Mouse (Mus musculus) thymus, postnatal 10 days (tissue): ENCODE results near the gene Mtcp1.

Source experiments
- DNase-seq, 2 experiments: peaks; one replicate each; pipeline ENCODE4 v3.0.0; 2021; ENCODE audit warnings: low spot score in 2 of 2

The Mtcp1 gene

GRCm38 (mm10) chrX:75415936-75416785, at the start of gene Mtcp1, which contains the start of the genes Cmc4 and Brcc3:
Gene Mtcp1 (minus strand): TSS chrX:75416588.
Gene Cmc4 (minus strand): TSS chrX:75416584.
Gene Brcc3 (plus strand): TSS chrX:75416628.
- peak; percentile 80 for DNase-seq

GRCm38 (mm10) chrX:75454597-75454996, 38.2 kb upstream of the Mtcp1 start:
- DNase-seq = no peak

- DNase-seq = no peak
Observed at GRCm38 (mm10) chrX:75409711-75410110, 6.7 kb downstream of the Mtcp1 start.

- no peak for DNase-seq
Observed at GRCm38 (mm10) chrX:75403350-75403749, 13.0 kb downstream of the Mtcp1 start.

GRCm38 (mm10) chrX:75402668-75403067, 13.7 kb downstream of the Mtcp1 start:
- no peak for DNase-seq

- no peak for DNase-seq
Observed at GRCm38 (mm10) chrX:75399471-75399870, 16.9 kb downstream of the Mtcp1 start.

- peak; percentile 46 to 72 for DNase-seq
Observed at GRCm38 (mm10) chrX:75382195-75382771, 34.1 kb downstream of the Mtcp1 start, which contains the start of the genes Fundc2 and F8. Gene Fundc2 (plus strand): TSS chrX:75382399. Gene F8 (minus strand): TSS chrX:75382615.

GRCm38 (mm10) chrX:75381699-75382098, 34.7 kb downstream of the Mtcp1 start:
- no peak for DNase-seq

- no peak for DNase-seq
Observed at GRCm38 (mm10) chrX:75381176-75381575, 35.2 kb downstream of the Mtcp1 start.

GRCm38 (mm10) chrX:75376815-75377214, 39.6 kb downstream of the Mtcp1 start:
- DNase-seq = no peak

GRCm38 (mm10) chrX:75372666-75373425, 43.5 kb downstream of the Mtcp1 start:
- DNase-seq = no peak

GRCm38 (mm10) chrX:75370197-75370596, 46.2 kb downstream of the Mtcp1 start:
- DNase-seq = no peak
